Mouse (Mus musculus) neural tube, embryonic 14.5 days (tissue): ENCODE data around the gene Fut2. TPM values are rescaled to one million over a fixed set of nuclear protein-coding genes. Genes with fewer than 3 reads are reported as not detected.

Source experiments
- ATAC-seq: fragments of 200-750 bp; cut with Nextera tagmentation; 2 replicates; pipeline ENCODE4 v1.8.0; 2017; ENCODE audit warnings: low read depth, mild to moderate bottlenecking, moderate TSS enrichment, moderate library complexity
- H3K27ac ChIP-seq: fragments of 300-500 bp; sonication (generic); 2 replicates; pipeline ENCODE4 v1.5.1; 2014; ENCODE audit warnings: low read depth, mild to moderate bottlenecking, control low read depth, low read length, moderate library complexity, mixed read lengths
- H3K27me3 ChIP-seq: fragments of 300-500 bp; sonication (generic); 2 replicates; pipeline ENCODE4 v1.6.1; 2014; ENCODE audit warnings: low read length; ENCODE audit not compliant: control insufficient read depth, insufficient read depth
- H3K36me3 ChIP-seq: fragments of 300-500 bp; sonication (generic); 2 replicates; pipeline ENCODE4 v1.6.1; 2014; ENCODE audit warnings: low read length, mixed read lengths; ENCODE audit not compliant: control insufficient read depth, insufficient read depth
- H3K4me1 ChIP-seq: fragments of 300-500 bp; sonication (generic); 2 replicates; pipeline ENCODE4 v1.6.1; 2014; ENCODE audit warnings: low read length; ENCODE audit not compliant: control insufficient read depth, insufficient read depth
- H3K4me2 ChIP-seq: fragments of 300-500 bp; sonication (generic); 2 replicates; pipeline ENCODE4 v1.6.1; 2014; ENCODE audit warnings: mild to moderate bottlenecking, low read depth, low read length, control low read depth
- H3K4me3 ChIP-seq: fragments of 300-500 bp; sonication (generic); 2 replicates; pipeline ENCODE4 v1.5.1; 2014; ENCODE audit warnings: low read depth, low read length, control low read depth, mixed read lengths
- H3K9ac ChIP-seq: fragments of 300-500 bp; sonication (generic); replicated peaks from 2 replicates; pipeline ENCODE4 v1.6.1; 2014; ENCODE audit warnings: low read depth, mild to moderate bottlenecking, control low read depth, low read length, mixed read lengths
- H3K9me3 ChIP-seq: fragments of 300-500 bp; sonication (generic); 2 replicates; pipeline ENCODE4 v1.6.1; 2016; ENCODE audit warnings: low read length; ENCODE audit not compliant: control insufficient read depth
- WGBS: fragments of 180-500 bp; shearing (Covaris S2); extraction: QIAGEN DNeasy Blood & Tissue Kit; methylation state at CpG from one replicate; pipeline ENCODE4 v1.1.7; 2014; 5-methylcytosine and 5-hydroxymethylcytosine counted together
- polyA plus RNA-seq: library from polyadenylated mRNA; unstranded; fragments of >200 nt; fragmentation: Nextera tagmentation; extraction: Ambion mirVana; gene quantifications from 2 replicates; pipeline ENCODE4 v1.2.1, GENCODE M21; 2014

The Fut2 gene
- polyA plus RNA-seq, 1 experiment from 2014 or later, result 0.51 TPM

- WGBS, result 30% methylated on average over 14 of the region's 14 CpGs
- no peaks in the 10 kb centered on the region for H3K36me3 ChIP-seq
- peak overlapping the region; percentile 23 for H3K4me2 ChIP-seq
- H3K9ac ChIP-seq, result no peak overlapping the region
- no peaks in the 10 kb centered on the region for H3K9me3 ChIP-seq
- peak; percentile 64; the same call in 1 of the 2 replicates for ATAC-seq
- no peaks in the 10 kb centered on the region for H3K27me3 ChIP-seq
- no peak overlapping the region for H3K27ac ChIP-seq
- no peaks in the 10 kb centered on the region; the same call in 1 of the 2 replicates for H3K4me1 ChIP-seq
- no peak overlapping the region for H3K4me3 ChIP-seq
Measured at GRCm38 (mm10) chr7:45682144-45683126, 16.2 kb upstream of the Fut2 start.

- no peak overlapping the region for H3K9ac ChIP-seq
- H3K4me2 ChIP-seq, result no peak overlapping the region
- no peaks in the 10 kb centered on the region for H3K27me3 ChIP-seq
- H3K36me3 ChIP-seq, result no peaks in the 10 kb centered on the region
- WGBS, result 88% methylated on average over 8 of the region's 8 CpGs
- no peak overlapping the region for H3K4me3 ChIP-seq
- no peaks in the 10 kb centered on the region; the same call in 1 of the 2 replicates for H3K4me1 ChIP-seq
- ATAC-seq, result no peak
- H3K27ac ChIP-seq, result no peak overlapping the region
- no peaks in the 10 kb centered on the region for H3K9me3 ChIP-seq
Measured at GRCm38 (mm10) chr7:45681046-45681736, 15.0 kb upstream of the Fut2 start.

GRCm38 (mm10) chr7:45679966-45680621 lies 13.9 kb upstream of the Fut2 start:
- no peak for ATAC-seq
- Histone ChIP-seq H3K9me3 (no peaks in the 10 kb centered on the region), H3K4me3 (no peak overlapping the region), H3K36me3 (no peaks in the 10 kb centered on the region), H3K27ac (no peak overlapping the region), H3K9ac (no peak overlapping the region), H3K4me2 (no peak overlapping the region), H3K27me3 (no peaks in the 10 kb centered on the region), H3K4me1 (no peaks in the 10 kb centered on the region; the same call in 1 of the 2 replicates)
- WGBS, result 77% methylated on average over 14 of the region's 14 CpGs

- WGBS, result 92% methylated on average over 14 of the region's 14 CpGs
- no peaks in the 10 kb centered on the region for H3K36me3 ChIP-seq
- no peak overlapping the region for H3K27ac ChIP-seq
- no peak overlapping the region for H3K4me2 ChIP-seq
- no peaks in the 10 kb centered on the region for H3K9me3 ChIP-seq
- H3K4me1 ChIP-seq, result no peaks in the 10 kb centered on the region; the same call in 1 of the 2 replicates
- no peaks in the 10 kb centered on the region for H3K27me3 ChIP-seq
- no peak overlapping the region for H3K9ac ChIP-seq
- no peak overlapping the region for H3K4me3 ChIP-seq
- no peak for ATAC-seq
Measured at GRCm38 (mm10) chr7:45678513-45678912, 12.3 kb upstream of the Fut2 start.

- H3K36me3 ChIP-seq, result no peaks in the 10 kb centered on the region
- no peak for ATAC-seq
- H3K27ac ChIP-seq, result no peak overlapping the region
- H3K4me2 ChIP-seq, result no peak overlapping the region
- no peaks in the 10 kb centered on the region; the same call in 1 of the 2 replicates for H3K4me1 ChIP-seq
- H3K9ac ChIP-seq, result no peak overlapping the region
- H3K4me3 ChIP-seq, result no peak overlapping the region
- no peaks in the 10 kb centered on the region for H3K9me3 ChIP-seq
- WGBS, result 82% methylated on average over 7 of the region's 7 CpGs
- no peaks in the 10 kb centered on the region for H3K27me3 ChIP-seq
Measured at GRCm38 (mm10) chr7:45677627-45678295, 11.6 kb upstream of the Fut2 start.

- Histone ChIP-seq H3K4me3 (no peak overlapping the region), H3K9ac (no peak overlapping the region), H3K4me2 (no peak overlapping the region), H3K9me3 (no peaks in the 10 kb centered on the region), H3K36me3 (no peaks in the 10 kb centered on the region), H3K4me1 (no peaks in the 10 kb centered on the region), H3K27me3 (no peaks in the 10 kb centered on the region), H3K27ac (no peak overlapping the region)
- ATAC-seq, result no peak
- WGBS, result 96% methylated on average over 9 of the region's 9 CpGs
Measured at GRCm38 (mm10) chr7:45668921-45669320, 2.7 kb upstream of the Fut2 start.

GRCm38 (mm10) chr7:45667761-45668160 lies 1.6 kb upstream of the Fut2 start:
- no peaks in the 10 kb centered on the region for H3K36me3 ChIP-seq
- no peaks in the 10 kb centered on the region for H3K27me3 ChIP-seq
- ATAC-seq, result no peak
- H3K4me1 ChIP-seq, result no peaks in the 10 kb centered on the region
- no peak overlapping the region for H3K4me3 ChIP-seq
- no peaks in the 10 kb centered on the region for H3K9me3 ChIP-seq
- 82% methylated on average over 14 of the region's 14 CpGs for WGBS
- no peak overlapping the region for H3K4me2 ChIP-seq
- H3K27ac ChIP-seq, result no peak overlapping the region
- no peak overlapping the region for H3K9ac ChIP-seq

GRCm38 (mm10) chr7:45665303-45666138 lies 673 bp downstream of the Fut2 start:
- Histone ChIP-seq H3K36me3 (no peaks in the 10 kb centered on the region), H3K27ac (no peak overlapping the region), H3K9me3 (no peaks in the 10 kb centered on the region), H3K27me3 (no peaks in the 10 kb centered on the region), H3K9ac (no peak overlapping the region), H3K4me2 (no peak overlapping the region), H3K4me3 (no peak overlapping the region), H3K4me1 (no peaks in the 10 kb centered on the region)
- WGBS, result 63% methylated on average over 13 of the region's 13 CpGs
- ATAC-seq, result no peak
